Mouse (Mus musculus) midbrain, embryonic 11.5 days (tissue): ENCODE data around the gene Ifit3b. TPM values are rescaled to one million over a fixed set of nuclear protein-coding genes. Genes with fewer than 3 reads are reported as not detected.
A peak's percentile ranks its signal among the peaks of the same experiment; 100 is the strongest.
"Not testable (repeated sequence)": the region's sequence is repeated elsewhere in the genome, so short reads cannot be mapped to it uniquely, and the experiment has no call there.

Experiments used
- ATAC-seq: fragments of 200-750 bp; cut with Nextera tagmentation; 2 replicates; pipeline ENCODE4 v1.8.0; 2017; ENCODE audit warnings: moderate TSS enrichment, moderate library complexity; ENCODE audit not compliant: low FRiP score
- DNase-seq: peaks from one replicate; pipeline ENCODE4 v3.0.0; 2015; ENCODE audit warnings: low spot score; ENCODE audit errors: missing footprints
- H3K27ac ChIP-seq: fragments of 300-500 bp; sonication (generic); 2 replicates; pipeline ENCODE4 v1.5.1; 2014; ENCODE audit warnings: low read depth, low read length
- H3K27me3 ChIP-seq: fragments of 300-500 bp; sonication (generic); 2 replicates; pipeline ENCODE4 v1.6.1; 2014; ENCODE audit warnings: mild to moderate bottlenecking, low read length, moderate library complexity, mixed read lengths; ENCODE audit not compliant: control insufficient read depth, insufficient read depth
- H3K36me3 ChIP-seq: fragments of 300-500 bp; sonication (generic); 2 replicates; pipeline ENCODE4 v1.6.1; 2014; ENCODE audit warnings: mild to moderate bottlenecking, low read length, moderate library complexity, mixed read lengths; ENCODE audit not compliant: control insufficient read depth, insufficient read depth
- H3K4me1 ChIP-seq: fragments of 300-500 bp; sonication (generic); 2 replicates; pipeline ENCODE4 v1.6.1; 2014; ENCODE audit warnings: low read length; ENCODE audit not compliant: control insufficient read depth, insufficient read depth
- H3K4me2 ChIP-seq: fragments of 300-500 bp; sonication (generic); 2 replicates; pipeline ENCODE4 v1.6.1; 2014; ENCODE audit warnings: mild to moderate bottlenecking, moderate library complexity
- H3K4me3 ChIP-seq: fragments of 300-500 bp; sonication (generic); 2 replicates; pipeline ENCODE4 v1.5.1; 2014; ENCODE audit warnings: low read depth, low read length
- H3K9ac ChIP-seq: fragments of 300-500 bp; sonication (generic); 2 replicates; pipeline ENCODE4 v1.6.1; 2014; ENCODE audit warnings: low read length
- H3K9me3 ChIP-seq: fragments of 300-500 bp; sonication (generic); 2 replicates; pipeline ENCODE4 v1.6.1; 2016; ENCODE audit warnings: low read length; ENCODE audit not compliant: control insufficient read depth
- WGBS: fragments of 180-500 bp; shearing (Covaris S2); extraction: QIAGEN DNeasy Blood & Tissue Kit; methylation state at CpG from one replicate; pipeline ENCODE4 v1.1.7; 2014; 5-methylcytosine and 5-hydroxymethylcytosine counted together
- polyA plus RNA-seq: library from polyadenylated mRNA; unstranded; fragments of >200 nt; fragmentation: Nextera tagmentation; extraction: Ambion mirVana; gene quantifications from 2 replicates; pipeline ENCODE4 v1.2.1, GENCODE M21; 2014

Ifit3b gene
- polyA plus RNA-seq: 0.10 TPM in 1 of 2 replicates, not detected in the other

DNA sequence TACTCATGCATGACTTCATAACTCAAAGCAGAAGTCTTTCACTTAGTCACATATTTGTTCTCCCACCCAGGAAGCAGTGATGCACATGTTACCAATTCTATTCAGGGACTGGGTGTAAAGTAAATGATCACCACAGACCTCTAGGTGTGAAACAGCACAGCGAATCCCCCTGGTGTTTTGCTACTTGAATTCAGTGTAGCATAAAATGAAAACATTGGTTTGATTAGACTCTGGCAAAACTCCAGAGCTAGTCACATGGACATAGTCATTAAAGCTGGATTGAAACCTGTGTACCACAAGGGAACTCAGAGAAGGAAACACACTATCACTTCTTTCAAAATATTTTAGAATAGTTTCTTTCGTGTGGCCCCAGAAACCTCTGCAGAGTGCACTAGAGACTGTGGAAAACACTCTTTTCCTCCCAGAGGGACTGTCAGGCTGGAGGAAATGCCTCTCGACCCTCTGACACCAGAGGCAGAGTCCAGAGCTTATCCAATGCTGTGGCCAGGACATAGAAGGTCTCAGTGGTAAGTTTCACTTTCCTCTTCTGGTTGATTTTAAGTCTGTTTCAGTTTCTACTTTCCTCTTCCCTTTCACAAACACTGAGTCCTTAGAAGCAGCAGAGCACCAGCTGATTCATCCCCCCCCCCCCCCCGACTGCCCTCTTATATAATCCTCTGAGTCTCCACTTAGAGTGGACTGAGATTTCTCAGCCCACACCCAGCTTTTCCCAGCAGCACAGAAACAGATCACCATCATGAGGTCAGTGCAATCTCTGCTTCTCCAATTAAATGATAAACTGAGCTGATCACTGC lies at the start of gene Ifit3b:
Ifit3b (plus strand) TSS at position 734 of the 815 bp plus-strand sequence.
- not testable (repeated sequence) for H3K27ac ChIP-seq, H3K4me3 ChIP-seq, DNase-seq, H3K4me1 ChIP-seq, H3K4me2 ChIP-seq, H3K36me3 ChIP-seq, H3K9ac ChIP-seq, H3K27me3 ChIP-seq, ATAC-seq, H3K9me3 ChIP-seq
- WGBS: 69% methylated on average over 4 of the region's 4 CpGs

DNA sequence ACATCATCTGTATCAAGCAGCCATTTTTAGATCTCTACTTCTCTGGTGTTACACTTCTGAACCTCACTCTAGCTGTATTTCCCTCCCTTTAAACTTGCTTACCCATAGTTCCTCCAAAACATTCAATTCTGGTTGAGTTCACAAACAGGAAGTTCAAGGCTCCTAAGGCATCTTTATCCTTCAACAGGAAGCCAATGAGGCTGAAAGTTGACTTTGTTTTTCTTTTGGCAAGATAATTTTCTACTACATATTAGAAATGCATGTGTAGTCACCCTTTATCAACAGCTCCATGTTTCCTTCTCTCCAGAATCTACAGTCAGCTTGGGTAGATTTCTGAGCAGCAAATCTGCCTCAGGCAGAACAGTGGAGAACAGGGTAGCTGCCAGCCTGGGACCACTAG lies 45.2 kb upstream of the Ifit3b start:
- Histone ChIP-seq H3K4me1 (no peaks in the 10 kb centered on the region), H3K4me3 (no peak overlapping the region), H3K9ac (no peak overlapping the region), H3K9me3 (no peaks in the 10 kb centered on the region), H3K27ac (no peak overlapping the region), H3K36me3 (no peaks in the 10 kb centered on the region), H3K27me3 (no peaks in the 10 kb centered on the region), H3K4me2 (no peak overlapping the region)
- no peak for ATAC-seq
- no peak for DNase-seq

DNA sequence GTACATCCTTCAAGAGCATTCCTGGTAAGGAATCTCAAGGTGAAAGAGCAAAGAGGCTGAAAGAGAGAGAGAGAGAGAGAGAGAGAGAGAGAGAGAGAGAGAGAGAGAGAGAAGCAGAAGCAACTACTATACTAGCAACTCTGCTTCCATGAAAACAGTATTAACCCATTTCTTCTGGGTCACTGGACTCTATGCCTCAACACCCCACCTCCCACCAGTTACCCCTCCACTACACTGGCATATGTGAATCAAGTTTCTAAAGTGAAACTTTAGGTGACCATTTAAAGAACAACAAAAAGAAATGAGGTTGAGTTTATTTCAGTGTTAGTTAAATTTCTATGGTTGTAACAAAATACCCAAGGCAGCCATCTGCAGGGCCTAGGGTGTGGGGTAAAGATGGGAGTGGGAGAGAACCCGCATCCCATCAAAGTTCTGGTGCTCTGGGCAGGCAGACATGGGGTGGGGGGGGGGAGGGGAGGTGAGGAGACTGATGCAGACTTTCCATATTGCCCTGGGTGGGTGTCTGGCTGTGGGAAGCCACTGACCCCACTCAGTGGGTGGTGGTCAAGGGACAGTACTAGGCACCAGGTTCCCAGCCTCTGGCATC lies 41.5 kb upstream of the Ifit3b start:
- H3K4me1 ChIP-seq: no peaks in the 10 kb centered on the region
- no peak for ATAC-seq
- H3K4me3 ChIP-seq: no peak overlapping the region
- H3K4me2 ChIP-seq: no peak overlapping the region
- H3K9ac ChIP-seq: no peak overlapping the region
- no peaks in the 10 kb centered on the region for H3K36me3 ChIP-seq
- WGBS: 69% methylated on average over 1 of the region's 1 CpGs
- no peaks in the 10 kb centered on the region for H3K27me3 ChIP-seq
- peak; percentile 49 for DNase-seq
- no peak overlapping the region for H3K27ac ChIP-seq
- H3K9me3 ChIP-seq: no peaks in the 10 kb centered on the region

DNA sequence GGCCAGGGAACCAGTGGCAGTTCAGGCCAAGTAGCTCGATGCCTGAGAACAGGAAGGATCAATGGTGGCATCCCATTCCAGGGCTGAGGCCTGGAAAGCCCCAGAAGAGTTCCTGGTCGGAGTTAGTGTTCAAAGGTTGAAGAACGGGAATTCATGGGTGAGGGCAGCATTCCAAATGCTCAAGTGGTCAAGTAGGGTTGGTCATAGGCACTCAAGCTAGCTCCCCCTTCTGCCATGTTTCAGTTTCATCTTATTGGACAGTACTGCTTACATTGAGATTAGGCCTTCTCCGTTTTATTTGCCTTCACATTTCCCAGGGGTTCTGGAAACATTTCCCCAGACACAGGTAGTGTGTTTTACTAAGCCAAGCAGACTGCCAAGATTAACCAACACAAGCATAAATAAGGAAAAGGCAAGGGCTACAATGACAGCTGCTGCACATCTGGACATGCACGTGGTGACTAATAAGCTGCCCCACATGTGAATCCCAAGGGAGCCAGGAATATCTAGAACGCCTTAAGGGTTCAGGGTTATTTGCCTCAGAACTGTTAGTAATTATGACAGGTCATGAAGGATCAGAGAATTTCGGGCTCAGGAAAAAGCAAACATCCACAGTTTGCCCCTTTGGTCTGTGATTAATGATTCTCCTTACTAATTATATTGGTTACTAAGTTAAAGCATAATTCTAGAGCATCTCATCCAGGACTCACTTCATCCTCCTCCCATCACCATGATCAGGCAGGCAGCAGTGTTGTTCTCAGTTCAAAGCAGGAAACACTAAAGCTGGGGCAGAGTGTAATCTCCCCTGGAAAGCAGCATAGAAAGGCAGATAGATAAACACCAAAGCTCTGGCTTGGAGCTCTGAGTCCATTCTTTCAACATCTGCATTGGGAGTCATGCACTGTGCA lies 38.5 kb upstream of the Ifit3b start:
- no peak overlapping the region for H3K4me3 ChIP-seq
- DNase-seq: no peak
- no peak for ATAC-seq
- no peak overlapping the region for H3K27ac ChIP-seq
- H3K36me3 ChIP-seq: no peaks in the 10 kb centered on the region
- H3K27me3 ChIP-seq: no peaks in the 10 kb centered on the region
- no peak overlapping the region for H3K4me2 ChIP-seq
- 78% methylated on average over 7 of the region's 7 CpGs for WGBS
- H3K9me3 ChIP-seq: no peaks in the 10 kb centered on the region
- no peak overlapping the region for H3K9ac ChIP-seq
- H3K4me1 ChIP-seq: no peaks in the 10 kb centered on the region

DNA sequence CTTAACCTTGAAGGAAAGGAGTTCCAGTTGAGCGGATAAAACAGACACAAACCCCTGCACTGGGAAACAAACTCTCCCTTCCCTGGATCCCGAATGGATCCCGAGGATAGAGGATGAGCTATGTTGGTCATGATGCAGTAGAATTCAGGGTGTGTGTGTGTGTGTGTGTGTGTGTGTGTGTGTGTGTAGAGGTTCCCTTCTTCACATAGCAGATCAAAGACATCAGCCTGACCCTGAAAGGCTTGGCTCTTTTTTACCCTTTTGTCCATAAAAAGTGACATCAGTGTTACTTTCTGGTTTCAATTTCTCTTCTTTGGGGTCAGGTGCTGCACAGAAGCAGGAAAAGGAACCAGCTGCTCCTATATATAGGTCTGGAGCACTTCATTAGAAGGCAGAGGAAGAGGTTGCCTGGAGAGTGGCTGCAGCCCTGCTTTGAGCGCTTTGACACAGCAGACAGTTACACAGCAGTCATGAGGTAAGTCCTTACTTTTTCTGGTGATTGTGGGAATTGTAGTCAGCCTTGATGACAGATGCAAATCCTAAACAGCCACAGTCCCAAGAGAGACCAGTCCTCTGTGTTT lies 37.8 kb upstream of the Ifit3b start:
- no peak overlapping the region for H3K4me3 ChIP-seq
- no peak overlapping the region for H3K4me2 ChIP-seq
- H3K9me3 ChIP-seq: no peaks in the 10 kb centered on the region
- ATAC-seq: no peak
- WGBS: 60% methylated on average over 4 of the region's 4 CpGs
- DNase-seq: no peak
- H3K36me3 ChIP-seq: no peaks in the 10 kb centered on the region
- no peaks in the 10 kb centered on the region for H3K27me3 ChIP-seq
- H3K27ac ChIP-seq: no peak overlapping the region
- no peak overlapping the region for H3K9ac ChIP-seq
- no peaks in the 10 kb centered on the region for H3K4me1 ChIP-seq

DNA sequence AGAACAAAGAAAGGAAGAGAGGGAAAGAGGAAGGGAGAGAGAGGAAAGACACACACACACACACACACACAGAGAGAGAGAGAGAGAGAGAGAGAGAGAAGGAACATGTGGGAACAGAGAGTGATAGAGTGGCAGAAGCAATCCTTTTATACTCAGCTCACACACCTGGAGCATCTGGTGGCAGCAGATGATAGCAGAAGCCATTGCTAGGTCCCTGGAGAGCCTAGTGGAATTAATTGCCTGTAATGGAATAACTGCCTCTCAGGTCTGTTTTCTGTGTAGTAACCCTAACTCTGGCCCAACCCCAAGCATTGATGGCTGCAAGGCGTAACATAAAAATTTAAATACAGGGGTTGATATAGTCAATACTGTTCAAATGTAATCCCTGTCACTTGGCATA lies 36.7 kb upstream of the Ifit3b start:
- ATAC-seq (no peak), DNase-seq (no peak)
- Histone ChIP-seq H3K9ac (no peak overlapping the region), H3K4me2 (no peak overlapping the region), H3K36me3 (no peaks in the 10 kb centered on the region), H3K9me3 (no peaks in the 10 kb centered on the region), H3K27ac (no peak overlapping the region), H3K4me3 (no peak overlapping the region), H3K27me3 (no peaks in the 10 kb centered on the region), H3K4me1 (no peaks in the 10 kb centered on the region)
- 79% methylated on average over 1 of the region's 1 CpGs for WGBS

DNA sequence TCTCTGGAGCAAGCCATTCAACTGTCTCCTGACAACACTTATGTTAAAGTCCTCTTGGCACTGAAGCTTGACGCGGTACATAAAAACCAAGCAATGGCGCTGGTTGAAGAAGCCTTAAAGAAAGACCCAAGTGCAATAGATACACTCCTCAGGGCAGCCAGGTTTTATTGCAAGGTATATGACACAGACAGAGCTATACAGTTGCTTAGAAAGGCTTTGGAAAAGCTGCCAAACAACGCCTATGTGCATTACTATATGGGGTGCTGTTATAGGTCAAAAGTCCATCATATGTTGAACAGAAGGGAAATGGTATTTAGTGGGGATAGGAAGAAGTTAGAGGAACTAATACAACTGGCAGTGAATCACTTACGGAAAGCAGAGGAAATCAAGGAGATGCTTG lies 34.1 kb upstream of the Ifit3b start:
- Histone ChIP-seq H3K4me2 (no peak overlapping the region), H3K9me3 (no peaks in the 10 kb centered on the region), H3K36me3 (no peaks in the 10 kb centered on the region), H3K4me3 (no peak overlapping the region), H3K9ac (no peak overlapping the region), H3K27ac (no peak overlapping the region), H3K4me1 (no peaks in the 10 kb centered on the region), H3K27me3 (no peaks in the 10 kb centered on the region)
- 90% methylated on average over 5 of the region's 5 CpGs for WGBS
- DNase-seq: no peak
- no peak for ATAC-seq

DNA sequence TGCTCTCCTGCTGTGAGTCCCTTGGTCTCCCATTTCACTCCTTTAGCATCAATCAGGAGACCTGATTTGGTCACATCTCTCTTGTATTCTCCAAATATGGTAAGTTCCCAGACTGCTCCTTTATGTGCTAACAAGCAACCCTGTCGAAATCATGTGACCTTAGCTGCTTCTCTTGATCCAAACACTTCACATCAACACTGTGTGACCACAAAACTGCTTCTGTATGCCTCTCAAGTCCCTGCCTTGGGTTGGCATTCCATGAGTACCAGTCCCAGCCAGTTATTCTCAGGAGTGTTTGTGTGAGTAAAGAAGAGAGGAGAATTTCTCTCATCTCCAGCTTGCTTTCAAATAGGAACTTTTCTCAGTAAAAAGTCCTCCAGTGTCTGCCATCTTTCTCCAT lies 30.6 kb upstream of the Ifit3b start:
- H3K27me3 ChIP-seq: no peaks in the 10 kb centered on the region
- WGBS: 69% methylated on average over 1 of the region's 1 CpGs
- H3K9ac ChIP-seq: no peak overlapping the region
- no peak for DNase-seq
- H3K4me1 ChIP-seq: no peaks in the 10 kb centered on the region
- H3K36me3 ChIP-seq: no peaks in the 10 kb centered on the region
- no peak overlapping the region for H3K27ac ChIP-seq
- H3K4me3 ChIP-seq: no peak overlapping the region
- ATAC-seq: no peak
- no peaks in the 10 kb centered on the region for H3K9me3 ChIP-seq
- H3K4me2 ChIP-seq: no peak overlapping the region
